Mouse (Mus musculus) MN1 (cell line): ENCODE results near the gene Rcan2.
A peak's percentile ranks its signal among the peaks of the same experiment; 100 is the strongest.

Experiments
- DNase-seq: peaks from one replicate; pipeline ENCODE4 v3.0.0-alpha.2; 2016; ENCODE audit warnings: low spot score

The Rcan2 gene

GRCm38 (mm10) chr17:44020707-44021220 is 219.6 kb downstream of the Rcan2 start:
- DNase-seq = no peak

GRCm38 (mm10) chr17:44023842-44024241 is 222.7 kb downstream of the Rcan2 start:
- no peak for DNase-seq

- no peak for DNase-seq
Observed at GRCm38 (mm10) chr17:44025011-44025410, 223.9 kb downstream of the Rcan2 start.

- DNase-seq = no peak
Observed at GRCm38 (mm10) chr17:44025935-44026334, 224.8 kb downstream of the Rcan2 start.

GRCm38 (mm10) chr17:44026378-44026777 is 225.2 kb downstream of the Rcan2 start:
- DNase-seq = no peak

GRCm38 (mm10) chr17:44026786-44027185 is 225.6 kb downstream of the Rcan2 start:
- DNase-seq = no peak

- DNase-seq = no peak
Observed at GRCm38 (mm10) chr17:44027311-44027710, 226.2 kb downstream of the Rcan2 start.

- DNase-seq = no peak
Observed at GRCm38 (mm10) chr17:44029616-44030015, 228.5 kb downstream of the Rcan2 start.

GRCm38 (mm10) chr17:44030776-44031587 is 229.8 kb downstream of the Rcan2 start:
- no peak for DNase-seq

- DNase-seq = no peak
Observed at GRCm38 (mm10) chr17:44035005-44035404, 233.9 kb downstream of the Rcan2 start.

GRCm38 (mm10) chr17:44038656-44039055 is 237.5 kb downstream of the Rcan2 start:
- DNase-seq = peak; percentile 39

GRCm38 (mm10) chr17:44040449-44040848 is 239.3 kb downstream of the Rcan2 start:
- DNase-seq = no peak

- DNase-seq = no peak
Observed at GRCm38 (mm10) chr17:44042301-44042700, 241.2 kb downstream of the Rcan2 start.

GRCm38 (mm10) chr17:44042861-44043260 is 241.7 kb downstream of the Rcan2 start:
- DNase-seq = no peak

- no peak for DNase-seq
Observed at GRCm38 (mm10) chr17:44053427-44053826, 252.3 kb downstream of the Rcan2 start.

GRCm38 (mm10) chr17:44057123-44057522 is 256.0 kb downstream of the Rcan2 start:
- DNase-seq = no peak

GRCm38 (mm10) chr17:44058145-44058544 is 257.0 kb downstream of the Rcan2 start:
- DNase-seq = no peak

- no peak for DNase-seq
Observed at GRCm38 (mm10) chr17:44060781-44061180, 259.6 kb downstream of the Rcan2 start.

- DNase-seq = no peak
Observed at GRCm38 (mm10) chr17:44061289-44061890, 260.2 kb downstream of the Rcan2 start.

GRCm38 (mm10) chr17:44068876-44069275 is 267.7 kb downstream of the Rcan2 start:
- DNase-seq = no peak

- DNase-seq = no peak
Observed at GRCm38 (mm10) chr17:44071680-44072079, 270.5 kb downstream of the Rcan2 start.

- DNase-seq = no peak
Observed at GRCm38 (mm10) chr17:44075601-44076000, 274.4 kb downstream of the Rcan2 start.

GRCm38 (mm10) chr17:44076051-44076680 is 275.0 kb downstream of the Rcan2 start:
- DNase-seq = peak; percentile 49
